Mouse (Mus musculus): ENCODE measurements around the gene Grcc10.
A peak's percentile ranks its signal among the peaks of the same experiment; 100 is the strongest.

Gene Grcc10

GRCm38 (mm10) chr6:124740888-124741761 is at the start of gene Grcc10:
Gene Grcc10, minus strand, starts transcription at chr6:124741374.
- peak; percentile 83 for DNase-seq (ENCODE audit: low spot score)

GRCm38 (mm10) chr6:124790121-124790520 is 48.9 kb upstream of the Grcc10 start:
- DNase-seq (ENCODE audit: low spot score) = no peak

GRCm38 (mm10) chr6:124789519-124789918 is 48.3 kb upstream of the Grcc10 start:
- no peak for DNase-seq (ENCODE audit: low spot score)

GRCm38 (mm10) chr6:124787722-124788121 is 46.5 kb upstream of the Grcc10 start:
- DNase-seq (ENCODE audit: low spot score) = no peak

GRCm38 (mm10) chr6:124786756-124787420 is 45.7 kb upstream of the Grcc10 start:
- no peak for DNase-seq (ENCODE audit: low spot score)

- DNase-seq (ENCODE audit: low spot score) = no peak
Measured at GRCm38 (mm10) chr6:124782436-124782835, 41.3 kb upstream of the Grcc10 start.

- no peak for DNase-seq (ENCODE audit: low spot score)
Measured at GRCm38 (mm10) chr6:124780917-124781316, 39.7 kb upstream of the Grcc10 start.

GRCm38 (mm10) chr6:124779984-124780416 is 38.8 kb upstream of the Grcc10 start:
- DNase-seq (ENCODE audit: low spot score) = no peak

GRCm38 (mm10) chr6:124779222-124779983 is 38.2 kb upstream of the Grcc10 start, which contains the start of gene Lrrc23:
Gene Lrrc23, minus strand, starts transcription at chr6:124779727.
- DNase-seq (ENCODE audit: low spot score) = no peak

- DNase-seq (ENCODE audit: low spot score) = no peak
Measured at GRCm38 (mm10) chr6:124770511-124770910, 29.3 kb upstream of the Grcc10 start.

GRCm38 (mm10) chr6:124770013-124770412 is 28.8 kb upstream of the Grcc10 start:
- DNase-seq (ENCODE audit: low spot score) = no peak

- no peak for DNase-seq (ENCODE audit: low spot score)
Measured at GRCm38 (mm10) chr6:124769101-124769765, 28.1 kb upstream of the Grcc10 start, which contains the start of gene Eno2. Gene Eno2, minus strand, starts transcription at chr6:124769673.

GRCm38 (mm10) chr6:124768704-124769044 is 27.5 kb upstream of the Grcc10 start:
- DNase-seq (ENCODE audit: low spot score) = no peak

- no peak for DNase-seq (ENCODE audit: low spot score)
Measured at GRCm38 (mm10) chr6:124767920-124768703, 26.9 kb upstream of the Grcc10 start.

GRCm38 (mm10) chr6:124767536-124767919 is 26.4 kb upstream of the Grcc10 start:
- DNase-seq (ENCODE audit: low spot score) = no peak

- DNase-seq (ENCODE audit: low spot score) = no peak
Measured at GRCm38 (mm10) chr6:124765951-124766350, 24.8 kb upstream of the Grcc10 start.

- peak; percentile 84 for DNase-seq (ENCODE audit: low spot score)
Measured at GRCm38 (mm10) chr6:124759259-124759658, 18.1 kb upstream of the Grcc10 start.

- no peak for DNase-seq (ENCODE audit: low spot score)
Measured at GRCm38 (mm10) chr6:124758849-124759232, 17.7 kb upstream of the Grcc10 start.

- no peak for DNase-seq (ENCODE audit: low spot score)
Measured at GRCm38 (mm10) chr6:124757909-124758848, 17.0 kb upstream of the Grcc10 start.

- DNase-seq (ENCODE audit: low spot score) = no peak
Measured at GRCm38 (mm10) chr6:124757351-124757880, 16.2 kb upstream of the Grcc10 start.

Measured in urinary bladder, postnatal 25 days (tissue).